Mouse (Mus musculus): Measurements from ENCODE around the gene Mcat. TPM values are rescaled to one million over a fixed set of nuclear protein-coding genes. Genes with fewer than 3 reads are reported as not detected.
A peak's percentile ranks its signal among the peaks of the same experiment; 100 is the strongest.

Mcat gene
- polyA plus RNA-seq, 1 experiment from 2014 or later = 31.8 TPM

- Histone ChIP-seq H3K9ac (replicated peaks; ENCODE audit: low read depth, low read length) (peak overlapping the region; percentile 97), H3K27me3 (ENCODE audit: control insufficient read depth, insufficient read depth, low read length) (no peaks in the 10 kb centered on the region), H3K4me2 (ENCODE audit: low read depth, low read length) (peak overlapping the region; percentile 70), H3K9me3 (ENCODE audit: control insufficient read depth, low read length) (no peaks in the 10 kb centered on the region), H3K36me3 (ENCODE audit: control insufficient read depth, insufficient read depth, low read length) (peaks cover 4% of the 10 kb centered on the region; the same call in 1 of the 2 replicates), H3K4me3 (ENCODE audit: low read depth, low read length) (peak overlapping the region; percentile 87), H3K27ac (ENCODE audit: low read depth, low read length) (peak overlapping the region; percentile 93), H3K4me1 (ENCODE audit: control insufficient read depth, insufficient read depth, low read length) (0 out of 2 replicates have a peak, but pooled peaks cover 5% of the 10 kb centered on the region)
- WGBS = under 1% methylated on average over 71 of the region's 74 CpGs
- ATAC-seq (ENCODE audit: low read depth) = peak; percentile 93
Measured at GRCm38 (mm10) chr15:83555161-83555974, 8.2 kb downstream of the Mcat start.

GRCm38 (mm10) chr15:83553831-83554230 lies 9.8 kb downstream of the Mcat start:
- H3K9ac ChIP-seq (replicated peaks; ENCODE audit: low read depth, low read length) = no peak overlapping the region
- H3K4me3 ChIP-seq (ENCODE audit: low read depth, low read length) = no peak overlapping the region
- no peak overlapping the region for H3K27ac ChIP-seq (ENCODE audit: low read depth, low read length)
- H3K4me2 ChIP-seq (ENCODE audit: low read depth, low read length) = no peak overlapping the region
- peaks cover 14% of the 10 kb centered on the region for H3K36me3 ChIP-seq (ENCODE audit: control insufficient read depth, insufficient read depth, low read length)
- H3K27me3 ChIP-seq (ENCODE audit: control insufficient read depth, insufficient read depth, low read length) = no peaks in the 10 kb centered on the region
- H3K4me1 ChIP-seq (ENCODE audit: control insufficient read depth, insufficient read depth, low read length) = 0 out of 2 replicates have a peak, but pooled peaks cover 5% of the 10 kb centered on the region
- ATAC-seq (ENCODE audit: low read depth) = no peak
- no peaks in the 10 kb centered on the region for H3K9me3 ChIP-seq (ENCODE audit: control insufficient read depth, low read length)

DNA sequence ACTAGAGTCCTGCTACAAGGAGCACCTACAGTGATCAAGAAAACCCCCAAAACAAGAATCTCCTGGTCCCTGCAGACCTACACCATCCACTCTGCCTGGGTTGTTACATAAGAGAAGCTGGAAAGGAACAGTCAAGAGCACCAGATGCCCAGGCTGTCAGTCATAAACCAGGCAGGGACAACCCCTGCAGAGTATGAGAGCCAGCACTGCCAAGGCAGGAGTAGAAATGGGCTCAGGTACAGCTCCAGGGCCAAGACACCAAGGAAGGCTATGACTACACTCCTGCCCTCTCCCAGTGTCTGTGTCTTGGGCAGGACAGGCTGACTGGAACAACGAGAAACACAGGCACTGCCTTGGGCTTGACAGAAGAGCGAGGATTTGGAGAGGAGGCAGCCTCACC lies 13.4 kb downstream of the Mcat start:
- no peak overlapping the region for H3K4me2 ChIP-seq (ENCODE audit: low read depth, low read length)
- H3K9ac ChIP-seq (replicated peaks; ENCODE audit: low read depth, low read length) = no peak overlapping the region
- H3K27ac ChIP-seq (ENCODE audit: low read depth, low read length) = no peak overlapping the region
- no peak for ATAC-seq (ENCODE audit: low read depth)
- peaks cover 36% of the 10 kb centered on the region for H3K36me3 ChIP-seq (ENCODE audit: control insufficient read depth, insufficient read depth, low read length)
- no peaks in the 10 kb centered on the region for H3K27me3 ChIP-seq (ENCODE audit: control insufficient read depth, insufficient read depth, low read length)
- no peaks in the 10 kb centered on the region for H3K9me3 ChIP-seq (ENCODE audit: control insufficient read depth, low read length)
- WGBS = 89% methylated on average over 2 of the region's 2 CpGs
- no peaks in the 10 kb centered on the region for H3K4me1 ChIP-seq (ENCODE audit: control insufficient read depth, insufficient read depth, low read length)
- H3K4me3 ChIP-seq (ENCODE audit: low read depth, low read length) = no peak overlapping the region

DNA sequence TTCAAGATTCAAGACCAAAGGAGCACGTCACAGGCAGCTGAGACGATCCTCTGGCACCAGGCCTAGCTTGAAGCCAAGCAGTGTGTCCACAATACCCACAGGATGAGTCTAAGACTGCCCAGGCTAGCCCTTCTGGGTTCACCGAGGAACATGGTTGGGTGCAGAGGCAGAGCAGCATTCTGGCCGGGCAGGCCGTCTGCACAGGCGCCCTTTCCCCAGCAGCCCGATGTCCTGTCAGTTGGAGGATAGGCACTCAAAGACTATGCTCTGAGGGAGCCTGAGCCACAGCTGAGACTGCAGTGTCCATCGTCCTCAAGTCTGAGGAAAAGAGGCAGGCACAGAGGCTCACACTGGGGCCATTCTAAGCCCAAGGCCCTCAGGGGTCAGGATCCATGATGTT lies 16.4 kb downstream of the Mcat start:
- Histone ChIP-seq H3K4me3 (ENCODE audit: low read depth, low read length) (no peak overlapping the region), H3K4me2 (ENCODE audit: low read depth, low read length) (no peak overlapping the region), H3K27me3 (ENCODE audit: control insufficient read depth, insufficient read depth, low read length) (no peaks in the 10 kb centered on the region), H3K27ac (ENCODE audit: low read depth, low read length) (no peak overlapping the region), H3K36me3 (ENCODE audit: control insufficient read depth, insufficient read depth, low read length) (peaks cover 36% of the 10 kb centered on the region), H3K9me3 (ENCODE audit: control insufficient read depth, low read length) (no peaks in the 10 kb centered on the region), H3K4me1 (ENCODE audit: control insufficient read depth, insufficient read depth, low read length) (no peaks in the 10 kb centered on the region), H3K9ac (replicated peaks; ENCODE audit: low read depth, low read length) (no peak overlapping the region)
- ATAC-seq (ENCODE audit: low read depth) = no peak
- WGBS = 94% methylated on average over 8 of the region's 8 CpGs

DNA sequence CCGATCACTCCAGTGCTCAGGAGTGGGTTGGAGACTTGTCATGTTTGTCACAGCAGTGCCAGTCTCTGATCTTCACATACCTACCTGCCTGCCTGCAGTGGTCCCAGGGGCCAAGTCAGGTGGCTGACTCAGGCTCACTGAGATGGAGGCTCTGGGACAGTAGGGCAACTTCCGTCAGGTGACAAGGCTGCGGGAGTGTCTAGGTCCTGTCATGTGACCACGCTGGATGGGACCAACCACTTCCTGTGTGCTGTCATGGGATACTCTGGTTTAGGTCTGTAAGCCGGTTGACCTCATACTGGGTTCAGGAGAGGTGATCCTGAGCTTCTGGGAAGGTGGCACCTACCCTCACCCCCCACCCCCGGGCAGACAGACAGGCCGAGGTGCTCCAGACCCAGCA lies 17.6 kb downstream of the Mcat start:
- Histone ChIP-seq H3K36me3 (ENCODE audit: control insufficient read depth, insufficient read depth, low read length) (peaks cover 36% of the 10 kb centered on the region), H3K27ac (ENCODE audit: low read depth, low read length) (no peak overlapping the region), H3K9me3 (ENCODE audit: control insufficient read depth, low read length) (no peaks in the 10 kb centered on the region), H3K4me3 (ENCODE audit: low read depth, low read length) (no peak overlapping the region), H3K4me1 (ENCODE audit: control insufficient read depth, insufficient read depth, low read length) (no peaks in the 10 kb centered on the region), H3K4me2 (ENCODE audit: low read depth, low read length) (no peak overlapping the region), H3K9ac (replicated peaks; ENCODE audit: low read depth, low read length) (no peak overlapping the region), H3K27me3 (ENCODE audit: control insufficient read depth, insufficient read depth, low read length) (no peaks in the 10 kb centered on the region)
- no peak for ATAC-seq (ENCODE audit: low read depth)
- WGBS = 93% methylated on average over 7 of the region's 7 CpGs

GRCm38 (mm10) chr15:83541647-83542287 lies 21.8 kb downstream of the Mcat start:
- H3K9me3 ChIP-seq (ENCODE audit: control insufficient read depth, low read length) = no peaks in the 10 kb centered on the region
- ATAC-seq (ENCODE audit: low read depth) = no peak
- H3K4me1 ChIP-seq (ENCODE audit: control insufficient read depth, insufficient read depth, low read length) = no peaks in the 10 kb centered on the region
- H3K4me3 ChIP-seq (ENCODE audit: low read depth, low read length) = no peak overlapping the region
- no peak overlapping the region for H3K9ac ChIP-seq (replicated peaks; ENCODE audit: low read depth, low read length)
- no peak overlapping the region for H3K4me2 ChIP-seq (ENCODE audit: low read depth, low read length)
- peaks cover 3% of the 10 kb centered on the region for H3K36me3 ChIP-seq (ENCODE audit: control insufficient read depth, insufficient read depth, low read length)
- H3K27ac ChIP-seq (ENCODE audit: low read depth, low read length) = no peak overlapping the region
- 84% methylated on average over 9 of the region's 9 CpGs for WGBS
- H3K27me3 ChIP-seq (ENCODE audit: control insufficient read depth, insufficient read depth, low read length) = no peaks in the 10 kb centered on the region

DNA sequence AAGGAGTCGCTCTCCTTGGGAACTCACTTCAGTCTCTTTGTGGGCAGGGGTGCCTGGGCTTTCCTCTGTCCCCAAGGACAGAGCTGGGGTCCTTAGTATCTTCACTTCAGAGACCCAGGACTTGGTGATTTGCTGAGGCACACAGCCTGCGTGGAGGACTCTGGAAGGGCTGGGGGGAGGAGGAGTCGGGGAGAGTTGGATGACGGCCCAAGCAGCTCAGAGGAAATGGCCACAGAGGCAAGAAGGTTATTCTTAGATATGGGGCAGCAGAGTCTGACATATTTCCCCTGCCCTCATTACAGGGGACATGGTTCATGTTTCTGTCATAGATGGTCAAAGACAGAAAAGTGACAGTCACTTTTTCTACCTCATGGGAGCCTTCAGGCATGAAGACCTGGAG lies 23.7 kb downstream of the Mcat start:
- H3K36me3 ChIP-seq (ENCODE audit: control insufficient read depth, insufficient read depth, low read length) = no peaks in the 10 kb centered on the region
- 65% methylated on average over 4 of the region's 4 CpGs for WGBS
- ATAC-seq (ENCODE audit: low read depth) = no peak
- H3K9me3 ChIP-seq (ENCODE audit: control insufficient read depth, low read length) = no peaks in the 10 kb centered on the region
- no peak overlapping the region for H3K4me3 ChIP-seq (ENCODE audit: low read depth, low read length)
- H3K9ac ChIP-seq (replicated peaks; ENCODE audit: low read depth, low read length) = no peak overlapping the region
- no peaks in the 10 kb centered on the region for H3K4me1 ChIP-seq (ENCODE audit: control insufficient read depth, insufficient read depth, low read length)
- no peaks in the 10 kb centered on the region for H3K27me3 ChIP-seq (ENCODE audit: control insufficient read depth, insufficient read depth, low read length)
- no peak overlapping the region for H3K4me2 ChIP-seq (ENCODE audit: low read depth, low read length)
- H3K27ac ChIP-seq (ENCODE audit: low read depth, low read length) = no peak overlapping the region

GRCm38 (mm10) chr15:83538855-83539254 lies 24.7 kb downstream of the Mcat start:
- Histone ChIP-seq H3K9ac (replicated peaks; ENCODE audit: low read depth, low read length) (no peak overlapping the region), H3K36me3 (ENCODE audit: control insufficient read depth, insufficient read depth, low read length) (no peaks in the 10 kb centered on the region), H3K4me3 (ENCODE audit: low read depth, low read length) (no peak overlapping the region), H3K27ac (ENCODE audit: low read depth, low read length) (no peak overlapping the region), H3K4me2 (ENCODE audit: low read depth, low read length) (no peak overlapping the region), H3K4me1 (ENCODE audit: control insufficient read depth, insufficient read depth, low read length) (no peaks in the 10 kb centered on the region), H3K9me3 (ENCODE audit: control insufficient read depth, low read length) (no peaks in the 10 kb centered on the region), H3K27me3 (ENCODE audit: control insufficient read depth, insufficient read depth, low read length) (no peaks in the 10 kb centered on the region)
- no peak for ATAC-seq (ENCODE audit: low read depth)
- 96% methylated on average over 2 of the region's 2 CpGs for WGBS

DNA sequence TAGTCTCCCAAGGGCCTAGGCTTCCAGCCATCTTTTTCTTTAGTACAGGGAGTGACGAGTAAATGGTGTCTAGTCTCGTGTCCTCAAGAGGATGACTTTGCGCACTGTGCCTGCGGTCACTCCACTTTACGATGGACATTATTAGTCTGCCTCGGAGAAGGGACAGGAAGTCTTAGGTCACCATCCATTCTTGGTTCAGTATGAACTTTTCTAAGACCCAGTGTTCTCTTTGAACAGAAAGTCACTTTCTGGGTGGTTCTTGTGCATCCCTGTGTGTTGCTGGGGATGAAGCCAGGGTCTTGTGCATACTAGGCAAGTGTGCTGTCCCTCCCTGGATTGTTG lies 27.7 kb downstream of the Mcat start:
- no peak overlapping the region for H3K27ac ChIP-seq (ENCODE audit: low read depth, low read length)
- H3K9me3 ChIP-seq (ENCODE audit: control insufficient read depth, low read length) = no peaks in the 10 kb centered on the region
- H3K27me3 ChIP-seq (ENCODE audit: control insufficient read depth, insufficient read depth, low read length) = no peaks in the 10 kb centered on the region
- no peaks in the 10 kb centered on the region for H3K4me1 ChIP-seq (ENCODE audit: control insufficient read depth, insufficient read depth, low read length)
- H3K36me3 ChIP-seq (ENCODE audit: control insufficient read depth, insufficient read depth, low read length) = no peaks in the 10 kb centered on the region
- ATAC-seq (ENCODE audit: low read depth) = no peak
- no peak overlapping the region for H3K4me3 ChIP-seq (ENCODE audit: low read depth, low read length)
- no peak overlapping the region for H3K4me2 ChIP-seq (ENCODE audit: low read depth, low read length)
- 87% methylated on average over 6 of the region's 6 CpGs for WGBS
- H3K9ac ChIP-seq (replicated peaks; ENCODE audit: low read depth, low read length) = no peak overlapping the region
